Mouse (Mus musculus) stomach, embryonic 16.5 days (tissue): ENCODE data around the gene Alox5. TPM values are rescaled to one million over a fixed set of nuclear protein-coding genes. Genes with fewer than 3 reads are reported as not detected.

Experiments used
- ATAC-seq: fragments of 200-750 bp; cut with Nextera tagmentation; 2 replicates; pipeline ENCODE4 v1.8.0; 2017; ENCODE audit warnings: moderate number of reproducible peaks, moderate TSS enrichment; ENCODE audit not compliant: insufficient read depth, low FRiP score
- H3K27ac ChIP-seq: fragments of 300-500 bp; sonication (generic); 2 replicates; pipeline ENCODE4 v1.5.1; 2014; ENCODE audit warnings: low read length
- H3K27me3 ChIP-seq: fragments of 300-500 bp; sonication (generic); 2 replicates; pipeline ENCODE4 v1.6.1; 2014; ENCODE audit warnings: low read length, control low read depth, mixed read lengths; ENCODE audit not compliant: control insufficient read depth, insufficient read depth
- H3K36me3 ChIP-seq: fragments of 300-500 bp; sonication (generic); 2 replicates; pipeline ENCODE4 v1.6.1; 2014; ENCODE audit warnings: low read length; ENCODE audit not compliant: control insufficient read depth, insufficient read depth
- H3K4me1 ChIP-seq: fragments of 300-500 bp; sonication (generic); 2 replicates; pipeline ENCODE4 v1.6.1; 2014; ENCODE audit warnings: low read length, control low read depth, mixed read lengths; ENCODE audit not compliant: control insufficient read depth, insufficient read depth
- H3K4me2 ChIP-seq: fragments of 300-500 bp; sonication (generic); 2 replicates; pipeline ENCODE4 v1.6.1; 2014; ENCODE audit warnings: low read depth, low read length, mixed read lengths
- H3K4me3 ChIP-seq: fragments of 300-500 bp; sonication (generic); replicated peaks from 2 replicates; pipeline ENCODE4 v1.5.1; 2014; ENCODE audit warnings: mild to moderate bottlenecking, low read length
- H3K9ac ChIP-seq: fragments of 300-500 bp; sonication (generic); 2 replicates; pipeline ENCODE4 v1.6.1; 2014; ENCODE audit warnings: low read length
- H3K9me3 ChIP-seq: fragments of 300-500 bp; sonication (generic); replicated peaks from 2 replicates; pipeline ENCODE4 v1.6.1; 2016; ENCODE audit warnings: low read length, control low read depth; ENCODE audit not compliant: control insufficient read depth
- WGBS: fragments of 180-500 bp; shearing (Covaris S2); extraction: QIAGEN DNeasy Blood & Tissue Kit; methylation state at CpG from one replicate; pipeline ENCODE4 v1.1.7; 2014; 5-methylcytosine and 5-hydroxymethylcytosine counted together
- polyA plus RNA-seq: library from polyadenylated mRNA; unstranded; fragments of >200 nt; fragmentation: Nextera tagmentation; extraction: Ambion mirVana; gene quantifications from 2 replicates; pipeline ENCODE4 v1.2.1, GENCODE M21; 2015

Alox5 gene
- polyA plus RNA-seq, 1 experiment from 2014 or later = 3.9 TPM

DNA sequence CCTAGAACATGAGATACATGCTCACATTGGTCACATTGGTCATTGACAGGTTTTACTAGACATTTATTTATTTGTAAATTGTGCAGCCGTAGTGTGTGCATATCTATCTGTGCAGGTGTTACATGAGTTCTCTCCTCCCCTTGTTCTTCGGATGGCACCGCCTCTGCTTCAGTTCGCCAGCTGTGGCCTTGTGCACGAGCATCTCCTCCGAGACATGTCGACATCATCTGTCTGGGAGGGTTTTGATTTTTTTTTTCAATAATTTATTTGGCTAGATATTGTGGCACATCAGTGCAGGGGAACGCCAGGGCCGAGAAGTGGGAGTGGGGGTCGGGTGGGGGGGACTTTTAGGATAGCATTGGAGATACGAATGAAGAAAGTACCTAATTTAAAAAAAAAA lies 93.0 kb downstream of the Alox5 start:
- H3K27me3 ChIP-seq = no peaks in the 10 kb centered on the region
- no peaks in the 10 kb centered on the region for H3K9me3 ChIP-seq
- H3K9ac ChIP-seq = no peak overlapping the region
- 78% methylated on average over 11 of the region's 11 CpGs for WGBS
- H3K4me1 ChIP-seq = no peaks in the 10 kb centered on the region
- H3K4me2 ChIP-seq = no peak overlapping the region
- no peak overlapping the region for H3K27ac ChIP-seq
- no peak for ATAC-seq
- H3K36me3 ChIP-seq = no peaks in the 10 kb centered on the region
- H3K4me3 ChIP-seq = no peak overlapping the region

DNA sequence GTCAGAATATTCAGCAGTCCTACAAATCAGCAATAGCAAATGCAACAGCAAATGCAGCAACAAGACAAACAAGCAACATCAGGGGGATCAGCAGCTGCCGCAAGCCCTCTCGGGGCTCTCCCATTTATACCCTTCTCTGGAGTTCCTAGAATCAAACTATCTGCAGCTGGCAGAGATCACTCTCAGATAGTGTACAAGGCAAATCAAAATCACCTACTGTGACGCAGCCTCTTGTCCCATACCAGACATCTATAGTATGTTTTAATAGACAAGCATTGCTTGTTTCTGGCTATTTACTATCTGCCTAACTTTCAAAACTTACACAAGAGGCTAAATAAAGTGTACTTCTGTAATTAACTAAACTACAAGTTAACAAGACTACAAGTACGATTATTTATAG lies 99.0 kb downstream of the Alox5 start:
- Histone ChIP-seq H3K4me2 (no peak overlapping the region), H3K4me3 (no peak overlapping the region), H3K27ac (no peak overlapping the region), H3K27me3 (no peaks in the 10 kb centered on the region), H3K9ac (no peak overlapping the region), H3K4me1 (no peaks in the 10 kb centered on the region), H3K9me3 (no peaks in the 10 kb centered on the region), H3K36me3 (no peaks in the 10 kb centered on the region)
- no peak for ATAC-seq
- WGBS = 89% methylated on average over 4 of the region's 4 CpGs

DNA sequence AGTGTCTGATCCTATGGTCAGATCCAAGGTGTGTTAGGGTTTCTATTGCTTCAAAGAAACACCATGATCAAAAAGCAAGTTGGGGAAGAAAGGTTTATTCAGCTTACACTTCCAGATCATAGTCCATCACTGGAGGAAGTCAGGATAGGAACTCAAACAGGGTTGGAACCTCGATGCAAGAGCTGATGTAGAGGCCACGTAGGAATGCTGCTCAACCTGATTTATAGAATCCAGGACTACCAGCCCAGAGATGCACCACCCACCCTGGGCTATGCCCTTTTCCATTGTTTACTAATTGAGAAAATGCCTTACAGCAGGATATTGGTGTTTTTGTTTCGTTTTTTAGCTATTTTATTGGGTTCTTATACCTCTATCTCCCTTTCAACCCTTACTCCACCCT lies 99.5 kb downstream of the Alox5 start:
- Histone ChIP-seq H3K4me2 (no peak overlapping the region), H3K4me1 (no peaks in the 10 kb centered on the region), H3K36me3 (no peaks in the 10 kb centered on the region), H3K4me3 (no peak overlapping the region), H3K27me3 (no peaks in the 10 kb centered on the region), H3K9ac (no peak overlapping the region), H3K9me3 (no peaks in the 10 kb centered on the region), H3K27ac (no peak overlapping the region)
- ATAC-seq = no peak
- WGBS = 77% methylated on average over 3 of the region's 3 CpGs

Other genes with a start within 250 kb of the Alox5 start
- gene Zfand4, start 197.0 kb downstream of the Alox5 start, polyA plus RNA-seq = 4.2 and 5.2 TPM in 2 replicates
- gene March8, start 123.2 kb downstream of the Alox5 start, polyA plus RNA-seq = 31.9 and 34.9 TPM in 2 replicates
- gene Olfr211, start 27.9 kb upstream of the Alox5 start, polyA plus RNA-seq = not detected in 2 replicates
- not detected in 2 replicates for gene Olfr212, start 45.3 kb upstream of the Alox5 start, polyA plus RNA-seq
- not detected in 2 replicates for gene Olfr213, start 77.3 kb upstream of the Alox5 start, polyA plus RNA-seq
- 0.32 and 2.3 TPM in 2 replicates for gene Gm5580, start 90.0 kb upstream of the Alox5 start, polyA plus RNA-seq
- gene Olfr214, start 93.1 kb upstream of the Alox5 start, polyA plus RNA-seq = not detected in 2 replicates
- not detected in 2 replicates for gene Olfr215, start 123.0 kb upstream of the Alox5 start, polyA plus RNA-seq
- 119 and 123 TPM in 2 replicates for gene Zfp422, start 167.8 kb upstream of the Alox5 start, polyA plus RNA-seq
- gene Depp1, start 189.4 kb upstream of the Alox5 start, polyA plus RNA-seq = 30.6 and 40.4 TPM in 2 replicates
- 8.8 and 10.3 TPM in 2 replicates for gene Rassf4, start 212.8 kb upstream of the Alox5 start, polyA plus RNA-seq